Mouse (Mus musculus): ENCODE results near the gene Zbtb8os. TPM values are rescaled to one million over a fixed set of nuclear protein-coding genes. Genes with fewer than 3 reads are reported as not detected.
A peak's percentile ranks its signal among the peaks of the same experiment; 100 is the strongest.

Gene Zbtb8os
- polyA plus RNA-seq, 1 experiment from 2014 or later, result 21.3 TPM

DNA sequence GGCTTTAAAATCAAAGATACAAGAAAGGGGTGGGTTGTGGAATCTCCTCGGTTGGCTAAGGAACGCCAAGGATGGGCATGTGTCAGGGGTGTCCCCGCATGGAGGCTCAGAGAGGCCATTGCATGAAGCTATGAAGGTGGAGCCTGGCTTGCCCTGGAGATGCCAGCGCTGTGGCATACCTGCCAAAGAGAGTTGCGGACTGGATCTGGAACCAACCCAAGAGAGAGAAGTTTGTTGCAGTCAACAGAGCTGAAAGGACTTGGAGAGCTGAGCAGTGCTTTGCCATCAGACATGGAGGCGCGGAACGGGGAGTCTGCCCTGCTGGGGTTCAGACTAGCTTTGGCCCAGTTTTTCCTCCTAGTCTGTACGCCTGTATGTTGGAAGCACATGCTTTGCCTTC is 28.0 kb downstream of the Zbtb8os start:
- ATAC-seq, result no peak
- no peak overlapping the region for H3K9ac ChIP-seq (ENCODE audit: low read depth, low read length)
- no peaks in the 10 kb centered on the region for H3K9me3 ChIP-seq (ENCODE audit: control insufficient read depth, low read length)
- no peak overlapping the region for H3K27ac ChIP-seq (ENCODE audit: low read depth, low read length)
- H3K4me2 ChIP-seq (ENCODE audit: low read length), result no peak overlapping the region
- 92% methylated on average over 9 of the region's 9 CpGs for WGBS
- no peaks in the 10 kb centered on the region for H3K4me1 ChIP-seq (ENCODE audit: control insufficient read depth, insufficient read depth, low read depth, low read length)
- H3K27me3 ChIP-seq (replicated peaks; ENCODE audit: control insufficient read depth, insufficient read depth, low read length), result no peaks in the 10 kb centered on the region
- no peak overlapping the region for H3K4me3 ChIP-seq (ENCODE audit: low read length)
- H3K36me3 ChIP-seq (ENCODE audit: control insufficient read depth, insufficient read depth, low read length), result peaks cover 12% of the 10 kb centered on the region; the same call in 1 of the 2 replicates

GRCm38 (mm10) chr4:129364379-129364778 is 28.9 kb downstream of the Zbtb8os start:
- Histone ChIP-seq H3K36me3 (ENCODE audit: control insufficient read depth, insufficient read depth, low read length) (peaks cover 14% of the 10 kb centered on the region; the same call in 1 of the 2 replicates), H3K27ac (ENCODE audit: low read depth, low read length) (no peak overlapping the region), H3K9me3 (ENCODE audit: control insufficient read depth, low read length) (no peaks in the 10 kb centered on the region), H3K4me1 (ENCODE audit: control insufficient read depth, insufficient read depth, low read depth, low read length) (no peaks in the 10 kb centered on the region), H3K27me3 (replicated peaks; ENCODE audit: control insufficient read depth, insufficient read depth, low read length) (no peaks in the 10 kb centered on the region), H3K9ac (ENCODE audit: low read depth, low read length) (no peak overlapping the region), H3K4me3 (ENCODE audit: low read length) (no peak overlapping the region), H3K4me2 (ENCODE audit: low read length) (no peak overlapping the region)
- WGBS, result 91% methylated on average over 3 of the region's 3 CpGs
- ATAC-seq, result no peak

- Histone ChIP-seq H3K27ac (ENCODE audit: low read depth, low read length) (no peak overlapping the region), H3K4me2 (ENCODE audit: low read length) (no peak overlapping the region), H3K9me3 (ENCODE audit: control insufficient read depth, low read length) (no peaks in the 10 kb centered on the region), H3K27me3 (replicated peaks; ENCODE audit: control insufficient read depth, insufficient read depth, low read length) (no peaks in the 10 kb centered on the region), H3K36me3 (ENCODE audit: control insufficient read depth, insufficient read depth, low read length) (peaks cover 7% of the 10 kb centered on the region; the same call in 1 of the 2 replicates), H3K9ac (ENCODE audit: low read depth, low read length) (no peak overlapping the region), H3K4me3 (ENCODE audit: low read length) (no peak overlapping the region), H3K4me1 (ENCODE audit: control insufficient read depth, insufficient read depth, low read depth, low read length) (no peaks in the 10 kb centered on the region)
- no peak for ATAC-seq
- WGBS, result 90% methylated on average over 5 of the region's 5 CpGs
Measured at GRCm38 (mm10) chr4:129365224-129365623, 29.7 kb downstream of the Zbtb8os start.

DNA sequence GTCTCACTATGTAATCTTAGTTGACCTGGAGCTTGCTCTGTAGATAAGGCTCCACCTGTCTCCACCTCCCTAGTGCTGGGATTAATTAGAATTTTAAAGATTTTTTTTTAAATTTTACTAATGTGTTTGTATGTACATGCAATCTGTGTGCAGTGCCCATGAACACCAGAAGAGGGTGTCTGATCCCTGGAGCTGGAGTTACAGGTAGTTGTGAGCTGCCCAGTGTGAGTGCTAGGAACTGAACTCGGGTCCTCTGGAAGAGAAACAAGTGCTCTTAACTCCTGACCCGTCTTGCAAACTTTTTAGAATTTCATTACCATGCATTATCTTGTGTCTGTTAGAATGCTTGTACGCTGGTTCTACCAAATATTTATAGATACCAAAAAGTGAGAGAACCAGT is 35.9 kb downstream of the Zbtb8os start:
- H3K9me3 ChIP-seq (ENCODE audit: control insufficient read depth, low read length), result no peaks in the 10 kb centered on the region
- WGBS, result 91% methylated on average over 3 of the region's 3 CpGs
- no peak for ATAC-seq
- H3K27me3 ChIP-seq (replicated peaks; ENCODE audit: control insufficient read depth, insufficient read depth, low read length), result no peaks in the 10 kb centered on the region
- H3K36me3 ChIP-seq (ENCODE audit: control insufficient read depth, insufficient read depth, low read length), result peaks cover 4% of the 10 kb centered on the region; the same call in 1 of the 2 replicates
- H3K27ac ChIP-seq (ENCODE audit: low read depth, low read length), result no peak overlapping the region
- no peak overlapping the region for H3K9ac ChIP-seq (ENCODE audit: low read depth, low read length)
- peaks cover 5% of the 10 kb centered on the region for H3K4me1 ChIP-seq (ENCODE audit: control insufficient read depth, insufficient read depth, low read depth, low read length)
- H3K4me2 ChIP-seq (ENCODE audit: low read length), result no peak overlapping the region
- no peak overlapping the region for H3K4me3 ChIP-seq (ENCODE audit: low read length)

- Histone ChIP-seq H3K27ac (ENCODE audit: low read depth, low read length) (no peak overlapping the region), H3K9ac (ENCODE audit: low read depth, low read length) (no peak overlapping the region), H3K9me3 (ENCODE audit: control insufficient read depth, low read length) (no peaks in the 10 kb centered on the region), H3K4me1 (ENCODE audit: control insufficient read depth, insufficient read depth, low read depth, low read length) (peaks cover 12% of the 10 kb centered on the region), H3K36me3 (ENCODE audit: control insufficient read depth, insufficient read depth, low read length) (peaks cover 4% of the 10 kb centered on the region; the same call in 1 of the 2 replicates), H3K4me2 (ENCODE audit: low read length) (no peak overlapping the region), H3K4me3 (ENCODE audit: low read length) (no peak overlapping the region), H3K27me3 (replicated peaks; ENCODE audit: control insufficient read depth, insufficient read depth, low read length) (no peaks in the 10 kb centered on the region)
- WGBS, result 43% methylated on average over 8 of the region's 8 CpGs
- no peak for ATAC-seq
Measured at GRCm38 (mm10) chr4:129373202-129373976, 37.9 kb downstream of the Zbtb8os start.

- WGBS, result 48% methylated on average over 11 of the region's 11 CpGs
- H3K9ac ChIP-seq (ENCODE audit: low read depth, low read length), result no peak overlapping the region
Measured at GRCm38 (mm10) chr4:129374219-129374755, 38.8 kb downstream of the Zbtb8os start.

GRCm38 (mm10) chr4:129375000-129375399 is 39.5 kb downstream of the Zbtb8os start:
- 24% methylated on average over 6 of the region's 6 CpGs for WGBS
- ATAC-seq, result no peak

More at GRCm38 (mm10) chr4:129374219-129374755, 38.8 kb downstream of the Zbtb8os start:
- Histone ChIP-seq H3K36me3 (ENCODE audit: control insufficient read depth, insufficient read depth, low read length) (no peaks in the 10 kb centered on the region), H3K9me3 (ENCODE audit: control insufficient read depth, low read length) (no peaks in the 10 kb centered on the region), H3K4me2 (ENCODE audit: low read length) (no peak overlapping the region), H3K4me3 (ENCODE audit: low read length) (no peak overlapping the region), H3K27me3 (replicated peaks; ENCODE audit: control insufficient read depth, insufficient read depth, low read length) (no peaks in the 10 kb centered on the region), H3K27ac (ENCODE audit: low read depth, low read length) (no peak overlapping the region), H3K4me1 (ENCODE audit: control insufficient read depth, insufficient read depth, low read depth, low read length) (peaks cover 12% of the 10 kb centered on the region)
- no peak for ATAC-seq

GRCm38 (mm10) chr4:129375821-129376220 is 40.3 kb downstream of the Zbtb8os start:
- Histone ChIP-seq H3K36me3 (ENCODE audit: control insufficient read depth, insufficient read depth, low read length) (no peaks in the 10 kb centered on the region), H3K27ac (ENCODE audit: low read depth, low read length) (no peak overlapping the region), H3K27me3 (replicated peaks; ENCODE audit: control insufficient read depth, insufficient read depth, low read length) (no peaks in the 10 kb centered on the region), H3K4me1 (ENCODE audit: control insufficient read depth, insufficient read depth, low read depth, low read length) (peaks cover 12% of the 10 kb centered on the region), H3K4me2 (ENCODE audit: low read length) (no peak overlapping the region), H3K4me3 (ENCODE audit: low read length) (no peak overlapping the region), H3K9me3 (ENCODE audit: control insufficient read depth, low read length) (no peaks in the 10 kb centered on the region), H3K9ac (ENCODE audit: low read depth, low read length) (no peak overlapping the region)
- ATAC-seq, result no peak
- 71% methylated on average over 5 of the region's 5 CpGs for WGBS

More at GRCm38 (mm10) chr4:129375000-129375399, 39.5 kb downstream of the Zbtb8os start:
- Histone ChIP-seq H3K4me2 (ENCODE audit: low read length) (no peak overlapping the region), H3K9me3 (ENCODE audit: control insufficient read depth, low read length) (no peaks in the 10 kb centered on the region), H3K27ac (ENCODE audit: low read depth, low read length) (no peak overlapping the region), H3K9ac (ENCODE audit: low read depth, low read length) (no peak overlapping the region), H3K4me1 (ENCODE audit: control insufficient read depth, insufficient read depth, low read depth, low read length) (peaks cover 12% of the 10 kb centered on the region), H3K4me3 (ENCODE audit: low read length) (no peak overlapping the region), H3K27me3 (replicated peaks; ENCODE audit: control insufficient read depth, insufficient read depth, low read length) (no peaks in the 10 kb centered on the region), H3K36me3 (ENCODE audit: control insufficient read depth, insufficient read depth, low read length) (no peaks in the 10 kb centered on the region)

GRCm38 (mm10) chr4:129376961-129377545 is 41.6 kb downstream of the Zbtb8os start:
- ATAC-seq, result peak; percentile 85
- Histone ChIP-seq H3K4me1 (ENCODE audit: control insufficient read depth, insufficient read depth, low read depth, low read length) (peaks cover 12% of the 10 kb centered on the region), H3K4me2 (ENCODE audit: low read length) (peak overlapping the region; percentile 80), H3K27ac (ENCODE audit: low read depth, low read length) (peak overlapping the region; percentile 92), H3K36me3 (ENCODE audit: control insufficient read depth, insufficient read depth, low read length) (no peaks in the 10 kb centered on the region), H3K9me3 (ENCODE audit: control insufficient read depth, low read length) (no peaks in the 10 kb centered on the region), H3K4me3 (ENCODE audit: low read length) (peak overlapping the region; percentile 83), H3K9ac (ENCODE audit: low read depth, low read length) (peak overlapping the region; percentile 92), H3K27me3 (replicated peaks; ENCODE audit: control insufficient read depth, insufficient read depth, low read length) (no peaks in the 10 kb centered on the region)
- WGBS, result under 1% methylated on average over 60 of the region's 68 CpGs
